In genomic region chr13:110578159-110578558, GRCm38 (mm10) we compare ENCODE assay signal across 22 mouse cellular contexts.
"Had no signal": no experiment of that assay in that cellular context is flagged by ENCODE, and none has a peak within 500 bp of the region (broad histone marks: within the 10 kb centered on the region; RNA-seq: fewer than 3 reads in every experiment).

No protein-coding gene starts in this region.

- ATAC-seq: intestine, postnatal 0 days; midbrain, embryonic 15.5 days had no signal

- H3K9me3 ChIP-seq: limb, embryonic 12.5 days; limb, embryonic 15.5 days; liver, embryonic 13.5 days; midbrain, embryonic 12.5 days; midbrain, embryonic 15.5 days; neural tube, embryonic 12.5 days; neural tube, embryonic 15.5 days had no signal

- DNase-seq: kidney, adult 8-10 months; kidney, postnatal 36 days; left cerebral cortex, postnatal 4 days; liver, embryonic 13.5 days; lung, adult 2 months; lung, postnatal 14 days; lung, postnatal 4 days; right cerebral cortex, adult 18-20 months; right cerebral cortex, postnatal 14 days; right cerebral cortex, postnatal 4 days; thymus, adult 2 months; thymus, postnatal 14 days; thymus, postnatal 4 days had no signal

- H3K4me1 ChIP-seq: limb, embryonic 12.5 days; limb, embryonic 15.5 days; liver, embryonic 13.5 days; neural tube, embryonic 12.5 days had no signal

- H3K4me2 ChIP-seq: limb, embryonic 12.5 days; limb, embryonic 15.5 days; liver, embryonic 13.5 days; midbrain, embryonic 12.5 days; midbrain, embryonic 15.5 days; neural tube, embryonic 12.5 days; neural tube, embryonic 15.5 days had no signal

- H3K9ac ChIP-seq: limb, embryonic 12.5 days; limb, embryonic 15.5 days; liver, embryonic 13.5 days; midbrain, embryonic 12.5 days; midbrain, embryonic 15.5 days; neural tube, embryonic 12.5 days; neural tube, embryonic 15.5 days had no signal

- H3K27ac ChIP-seq: kidney, postnatal 0 days; limb, embryonic 12.5 days; limb, embryonic 15.5 days; liver, embryonic 13.5 days; midbrain, embryonic 12.5 days; midbrain, embryonic 15.5 days; neural tube, embryonic 12.5 days; neural tube, embryonic 15.5 days; stomach, postnatal 0 days had no signal

- H3K27me3 ChIP-seq: limb, embryonic 12.5 days; limb, embryonic 15.5 days; liver, embryonic 13.5 days; midbrain, embryonic 12.5 days; midbrain, embryonic 15.5 days; neural tube, embryonic 12.5 days; neural tube, embryonic 15.5 days had no signal

- H3K4me3 ChIP-seq: limb, embryonic 12.5 days; limb, embryonic 15.5 days; liver, embryonic 13.5 days; midbrain, embryonic 12.5 days; midbrain, embryonic 15.5 days; neural tube, embryonic 12.5 days; neural tube, embryonic 15.5 days had no signal

- H3K36me3 ChIP-seq: limb, embryonic 12.5 days; limb, embryonic 15.5 days; liver, embryonic 13.5 days; midbrain, embryonic 12.5 days; midbrain, embryonic 15.5 days; neural tube, embryonic 12.5 days; neural tube, embryonic 15.5 days had no signal
